Mouse (Mus musculus): Measurements from ENCODE around the gene Cntnap2.

Cntnap2 gene

DNA sequence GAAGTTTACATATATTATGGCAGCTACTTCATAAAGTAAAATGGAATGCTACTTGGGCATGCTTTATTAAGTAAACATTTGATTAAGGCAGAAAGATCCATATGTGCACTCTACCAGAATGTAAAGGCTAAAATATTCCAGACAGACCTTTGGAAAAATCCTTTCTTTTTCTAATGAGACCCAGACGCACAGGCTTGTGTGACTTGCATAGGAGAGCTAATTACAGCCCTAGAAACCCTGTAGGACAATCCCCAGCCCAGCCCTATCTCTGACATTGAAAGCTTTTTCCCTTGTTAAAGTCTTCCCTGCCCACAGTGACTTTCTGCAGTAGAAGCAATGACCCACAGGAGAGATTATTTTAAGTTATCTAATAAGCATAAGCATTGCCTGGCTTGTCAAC, 879.6 kb downstream of the Cntnap2 start:
- Histone ChIP-seq H3K36me3 (ENCODE audit: control insufficient read depth, insufficient read depth, low read length, poor library complexity, severe bottlenecking) (no peaks in the 10 kb centered on the region), H3K27me3 (ENCODE audit: control insufficient read depth, insufficient read depth, low read length, poor library complexity, severe bottlenecking) (no peaks in the 10 kb centered on the region)
- DNase-seq (ENCODE audit: low read depth, low spot score) = no peak

DNA sequence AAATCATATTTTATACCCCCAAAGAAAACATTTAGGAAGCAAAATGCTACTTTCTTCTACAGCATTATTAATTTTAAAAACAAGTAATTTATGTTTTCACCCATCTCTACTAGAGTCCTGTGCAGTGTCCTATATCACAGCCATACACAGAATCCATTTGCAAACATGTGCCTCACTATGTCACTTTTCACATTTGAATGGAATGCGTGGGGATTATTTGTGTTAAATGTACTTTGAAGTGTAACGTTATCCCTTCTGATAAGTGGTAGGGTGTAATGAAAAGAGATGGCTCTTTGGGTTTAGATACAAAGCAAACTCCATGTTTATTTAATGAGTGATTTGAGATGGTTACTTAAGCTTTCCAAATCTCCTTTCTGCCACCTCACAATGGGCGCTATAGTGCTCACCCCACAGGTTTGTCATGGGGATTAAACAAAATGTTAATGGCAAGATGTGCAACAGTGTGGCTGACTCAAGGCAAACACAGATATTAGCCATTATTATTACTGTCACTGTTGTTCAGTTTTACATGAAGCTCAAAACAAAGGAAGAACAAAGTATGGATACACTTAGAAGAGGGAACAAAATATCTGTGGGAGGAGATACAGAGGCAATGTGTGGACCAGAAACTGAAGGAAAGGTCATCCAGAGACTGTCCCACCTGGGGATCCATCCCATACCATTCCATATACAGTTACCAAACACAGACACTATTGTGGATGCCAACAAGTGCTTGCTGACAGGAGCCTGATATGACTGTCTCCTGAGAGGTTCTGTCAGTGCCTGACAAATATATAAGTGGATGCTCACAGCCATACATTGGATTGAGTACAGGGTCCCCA, 886.2 kb downstream of the Cntnap2 start:
- Histone ChIP-seq H3K36me3 (ENCODE audit: control insufficient read depth, insufficient read depth, low read length, poor library complexity, severe bottlenecking) (no peaks in the 10 kb centered on the region), H3K27me3 (ENCODE audit: control insufficient read depth, insufficient read depth, low read length, poor library complexity, severe bottlenecking) (no peaks in the 10 kb centered on the region; the same call in 1 of the 2 replicates)
- no peak for DNase-seq (ENCODE audit: low read depth, low spot score)

DNA sequence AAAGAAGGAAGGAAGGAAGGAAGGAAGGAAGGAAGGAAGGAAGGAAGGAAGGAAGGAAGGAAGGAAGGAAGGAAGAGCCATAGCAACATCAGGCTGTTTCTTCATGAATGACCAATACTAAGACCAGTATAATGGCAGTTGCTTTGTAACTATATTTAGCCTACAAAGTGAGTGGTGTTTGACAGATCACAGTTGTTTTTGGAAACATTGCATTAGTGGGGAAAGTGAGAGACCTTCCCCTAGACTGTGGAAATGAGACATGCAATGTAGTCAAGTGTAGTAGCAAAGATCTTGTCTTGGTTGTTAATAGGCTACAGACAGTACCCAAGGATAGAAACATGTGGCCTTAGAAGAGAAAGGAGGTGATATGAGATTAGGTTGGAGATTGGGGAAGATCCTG, 895.6 kb downstream of the Cntnap2 start:
- H3K36me3 ChIP-seq (ENCODE audit: control insufficient read depth, insufficient read depth, low read length, poor library complexity, severe bottlenecking) = no peaks in the 10 kb centered on the region
- H3K27me3 ChIP-seq (ENCODE audit: control insufficient read depth, insufficient read depth, low read length, poor library complexity, severe bottlenecking) = no peaks in the 10 kb centered on the region
- DNase-seq (ENCODE audit: low read depth, low spot score) = no peak

DNA sequence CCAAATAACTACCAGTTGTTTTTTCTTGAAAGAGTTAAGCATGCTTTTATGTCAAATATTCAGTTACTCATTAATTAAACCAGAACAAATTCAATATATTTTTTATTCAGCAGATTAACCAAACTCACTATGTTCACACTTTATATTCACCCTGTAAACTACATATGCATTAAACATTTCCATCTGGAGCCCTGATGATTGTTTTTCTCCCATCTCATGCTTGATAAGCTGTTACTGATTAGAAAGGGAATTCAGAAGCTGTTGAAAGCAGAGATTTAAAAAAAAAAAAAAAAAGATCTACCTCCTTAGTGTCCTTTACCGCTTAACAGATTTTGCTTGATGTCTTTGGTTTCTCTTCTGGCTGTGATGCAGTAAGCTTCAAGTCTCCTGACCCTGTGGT, 905.3 kb downstream of the Cntnap2 start:
- Histone ChIP-seq H3K36me3 (ENCODE audit: control insufficient read depth, insufficient read depth, low read length, poor library complexity, severe bottlenecking) (no peaks in the 10 kb centered on the region), H3K27me3 (ENCODE audit: control insufficient read depth, insufficient read depth, low read length, poor library complexity, severe bottlenecking) (no peaks in the 10 kb centered on the region)
- DNase-seq (ENCODE audit: low read depth, low spot score) = no peak

DNA sequence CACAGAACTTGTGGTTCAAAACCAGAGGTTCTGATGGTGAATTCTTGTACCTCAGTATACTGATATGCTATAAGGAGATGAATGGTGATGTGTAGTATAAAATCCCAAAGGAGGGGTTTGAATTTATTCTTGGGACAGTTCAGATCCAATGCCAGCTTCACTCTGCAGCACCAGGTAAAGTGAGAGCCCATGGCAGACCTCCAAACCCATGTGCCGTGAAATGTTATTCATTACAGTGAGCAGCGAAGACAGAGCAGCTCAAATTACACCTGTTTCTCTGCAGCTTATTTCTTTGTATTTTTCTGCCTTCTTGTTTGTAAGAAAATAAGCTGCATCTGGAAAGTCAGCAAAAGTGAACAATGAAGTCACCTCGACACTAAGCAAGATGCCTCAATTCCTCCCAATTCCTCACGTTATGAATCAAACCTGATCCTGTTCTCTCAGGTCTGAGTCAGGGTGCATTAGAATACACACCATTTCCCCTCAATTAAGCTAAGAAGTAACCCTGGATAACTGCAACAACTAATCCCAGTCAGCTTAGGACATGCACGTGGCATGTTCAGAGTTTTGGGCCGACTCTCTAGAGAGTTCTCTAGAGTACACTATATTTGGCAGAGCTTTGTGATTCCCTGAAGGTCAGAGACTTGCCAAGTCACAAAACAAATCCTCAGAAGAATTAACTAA, 915.5 kb downstream of the Cntnap2 start:
- Histone ChIP-seq H3K36me3 (ENCODE audit: control insufficient read depth, insufficient read depth, low read length, poor library complexity, severe bottlenecking) (no peaks in the 10 kb centered on the region), H3K27me3 (ENCODE audit: control insufficient read depth, insufficient read depth, low read length, poor library complexity, severe bottlenecking) (no peaks in the 10 kb centered on the region)
- no peak for DNase-seq (ENCODE audit: low read depth, low spot score)

DNA sequence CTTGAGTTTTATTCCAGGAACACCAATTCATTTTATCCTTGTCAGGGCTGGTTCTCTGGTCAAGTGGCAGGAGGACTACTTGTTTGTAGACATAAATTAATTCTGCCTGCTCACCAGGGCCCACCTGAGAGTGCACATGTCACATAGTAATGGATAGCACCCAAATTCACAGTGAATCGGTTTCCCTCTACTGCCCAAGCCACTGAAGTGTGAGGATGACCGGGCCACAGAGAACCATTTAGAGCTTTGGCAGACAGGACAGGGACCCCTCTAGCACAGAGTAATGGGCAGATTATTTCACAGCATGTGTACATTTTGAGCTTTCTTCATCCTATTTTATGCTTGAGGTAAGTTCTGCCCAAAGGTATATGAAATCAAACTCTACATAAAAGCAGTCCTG, 920.0 kb downstream of the Cntnap2 start:
- no peak for DNase-seq (ENCODE audit: low read depth, low spot score)
- H3K27me3 ChIP-seq (ENCODE audit: control insufficient read depth, insufficient read depth, low read length, poor library complexity, severe bottlenecking) = no peaks in the 10 kb centered on the region
- H3K36me3 ChIP-seq (ENCODE audit: control insufficient read depth, insufficient read depth, low read length, poor library complexity, severe bottlenecking) = no peaks in the 10 kb centered on the region

DNA sequence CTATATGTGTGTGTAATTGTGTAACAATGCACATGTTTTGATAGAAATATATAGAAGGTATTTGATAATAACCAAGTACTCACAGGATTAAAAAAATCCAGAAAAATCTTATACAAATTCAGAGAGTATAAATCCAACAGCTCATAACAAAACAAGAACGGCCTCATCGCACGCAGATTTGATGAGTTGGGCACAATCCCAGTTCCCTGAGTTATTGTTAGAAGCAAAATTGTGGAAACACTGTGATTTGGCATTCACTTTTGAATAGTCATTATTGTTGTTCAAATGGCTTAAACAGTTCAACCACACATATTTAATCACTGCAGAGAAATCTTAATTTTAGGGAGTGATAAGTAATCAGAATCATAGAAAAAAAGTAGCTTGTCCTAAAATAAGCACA, 928.9 kb downstream of the Cntnap2 start:
- H3K27me3 ChIP-seq (ENCODE audit: control insufficient read depth, insufficient read depth, low read length, poor library complexity, severe bottlenecking) = no peaks in the 10 kb centered on the region
- no peaks in the 10 kb centered on the region for H3K36me3 ChIP-seq (ENCODE audit: control insufficient read depth, insufficient read depth, low read length, poor library complexity, severe bottlenecking)
- no peak for DNase-seq (ENCODE audit: low read depth, low spot score)

DNA sequence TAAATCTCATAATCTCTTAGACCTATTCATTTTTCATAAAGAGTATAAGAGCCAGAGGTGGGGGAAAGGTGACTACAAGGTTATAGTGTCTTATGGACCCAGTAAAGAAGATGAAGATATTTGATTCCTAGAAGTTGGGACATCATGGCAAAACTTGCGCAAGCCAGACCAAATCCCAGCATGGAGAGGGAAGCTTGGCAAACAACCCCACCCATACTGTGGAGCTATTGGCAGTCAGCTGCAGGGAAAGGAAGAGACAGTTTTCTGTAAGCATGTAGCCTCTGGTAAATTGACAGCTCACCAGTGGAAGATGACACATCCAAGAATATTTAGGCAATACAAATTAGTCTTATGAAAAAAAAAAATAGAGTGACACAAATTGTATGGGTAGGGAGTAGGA, 931.9 kb downstream of the Cntnap2 start:
- no peaks in the 10 kb centered on the region for H3K36me3 ChIP-seq (ENCODE audit: control insufficient read depth, insufficient read depth, low read length, poor library complexity, severe bottlenecking)
- no peaks in the 10 kb centered on the region for H3K27me3 ChIP-seq (ENCODE audit: control insufficient read depth, insufficient read depth, low read length, poor library complexity, severe bottlenecking)
- no peak for DNase-seq (ENCODE audit: low read depth, low spot score)

DNA sequence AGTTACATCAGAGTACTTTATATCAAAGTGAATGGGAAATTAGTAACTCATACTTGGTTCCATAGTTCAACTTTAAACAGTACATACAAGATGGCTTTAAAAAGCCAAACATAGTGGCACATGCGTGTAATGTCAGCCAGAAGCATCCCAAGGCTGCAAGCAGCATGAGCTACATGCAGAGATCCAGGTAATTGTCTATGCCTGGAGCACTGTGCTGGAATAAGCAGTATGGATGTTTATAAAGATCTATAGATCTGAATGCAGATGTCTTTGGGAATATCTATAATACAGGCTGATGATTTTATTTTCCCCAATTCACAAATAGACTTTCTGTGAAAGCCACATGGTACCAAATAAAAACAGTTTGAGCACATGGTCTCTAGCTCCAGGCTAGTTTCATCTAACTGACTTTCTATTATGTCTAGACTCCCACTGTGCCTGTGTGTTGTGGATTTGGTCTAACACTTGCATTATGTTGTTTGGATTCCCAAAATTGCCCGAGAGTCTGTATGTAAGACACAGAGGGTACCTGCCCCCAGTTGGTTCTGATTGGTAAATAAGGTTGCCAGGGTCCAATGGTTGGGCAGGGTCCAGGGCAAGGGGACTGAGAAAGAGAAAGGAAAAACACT, 963.5 kb downstream of the Cntnap2 start:
- Histone ChIP-seq H3K36me3 (ENCODE audit: control insufficient read depth, insufficient read depth, low read length, poor library complexity, severe bottlenecking) (no peaks in the 10 kb centered on the region), H3K27me3 (ENCODE audit: control insufficient read depth, insufficient read depth, low read length, poor library complexity, severe bottlenecking) (no peaks in the 10 kb centered on the region)
- DNase-seq (ENCODE audit: low read depth, low spot score) = no peak

DNA sequence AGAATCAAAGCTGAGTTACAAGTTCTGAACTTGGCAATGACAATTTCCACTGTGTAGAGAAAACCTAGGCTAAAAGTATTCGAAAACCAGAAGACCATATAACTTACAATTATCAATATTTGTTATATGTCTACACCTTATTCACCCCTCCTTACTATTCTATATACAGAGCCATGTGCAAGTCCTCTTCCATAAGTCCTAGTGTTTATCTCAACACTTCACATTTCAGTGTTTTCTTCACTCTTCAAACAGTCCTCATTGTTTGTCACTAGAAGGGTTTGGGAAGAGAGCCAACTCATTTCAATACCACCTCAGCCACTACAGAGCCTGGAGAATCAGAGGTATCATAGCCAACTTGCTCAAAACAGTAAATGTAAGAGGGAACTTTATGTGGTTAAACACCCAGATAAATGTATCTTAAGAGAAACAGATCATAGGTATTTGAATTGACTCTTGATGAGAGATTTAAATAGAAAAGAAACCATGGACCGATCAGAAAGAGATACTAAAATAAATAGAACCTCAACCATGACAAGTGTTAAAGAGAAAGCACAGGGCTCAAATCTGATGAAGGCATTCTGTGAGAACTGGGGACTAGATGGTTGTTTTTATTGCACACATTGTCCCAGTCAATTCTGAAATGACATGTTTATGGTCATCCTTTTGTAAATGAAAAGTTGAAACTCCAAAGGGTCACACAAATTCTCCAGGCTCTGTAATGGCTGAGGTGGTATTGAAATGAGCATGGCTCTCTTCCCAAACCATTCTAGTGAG, 972.9 kb downstream of the Cntnap2 start:
- Histone ChIP-seq H3K36me3 (ENCODE audit: control insufficient read depth, insufficient read depth, low read length, poor library complexity, severe bottlenecking) (no peaks in the 10 kb centered on the region), H3K27me3 (ENCODE audit: control insufficient read depth, insufficient read depth, low read length, poor library complexity, severe bottlenecking) (no peaks in the 10 kb centered on the region)
- no peak for DNase-seq (ENCODE audit: low read depth, low spot score)

DNA sequence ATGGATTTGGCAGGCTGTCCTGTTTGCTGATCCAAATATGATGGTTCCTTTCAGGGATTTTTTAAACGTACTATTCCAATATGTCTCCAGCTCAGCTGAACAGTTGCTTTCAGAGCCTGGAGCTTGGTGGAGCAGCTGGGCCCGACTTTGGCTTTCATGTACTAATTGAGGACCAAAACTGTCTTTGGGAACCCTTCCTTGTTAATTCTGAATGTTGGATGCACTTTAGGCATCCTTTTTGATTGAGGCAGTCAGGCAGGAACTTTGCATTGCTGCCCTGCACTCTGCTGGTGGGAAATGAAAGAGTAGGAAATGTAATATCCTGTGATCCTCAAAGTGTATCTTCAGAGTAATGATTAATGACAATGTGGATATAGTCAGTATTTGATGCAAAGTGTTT, 974.0 kb downstream of the Cntnap2 start:
- no peaks in the 10 kb centered on the region for H3K36me3 ChIP-seq (ENCODE audit: control insufficient read depth, insufficient read depth, low read length, poor library complexity, severe bottlenecking)
- H3K27me3 ChIP-seq (ENCODE audit: control insufficient read depth, insufficient read depth, low read length, poor library complexity, severe bottlenecking) = no peaks in the 10 kb centered on the region
- no peak for DNase-seq (ENCODE audit: low read depth, low spot score)

DNA sequence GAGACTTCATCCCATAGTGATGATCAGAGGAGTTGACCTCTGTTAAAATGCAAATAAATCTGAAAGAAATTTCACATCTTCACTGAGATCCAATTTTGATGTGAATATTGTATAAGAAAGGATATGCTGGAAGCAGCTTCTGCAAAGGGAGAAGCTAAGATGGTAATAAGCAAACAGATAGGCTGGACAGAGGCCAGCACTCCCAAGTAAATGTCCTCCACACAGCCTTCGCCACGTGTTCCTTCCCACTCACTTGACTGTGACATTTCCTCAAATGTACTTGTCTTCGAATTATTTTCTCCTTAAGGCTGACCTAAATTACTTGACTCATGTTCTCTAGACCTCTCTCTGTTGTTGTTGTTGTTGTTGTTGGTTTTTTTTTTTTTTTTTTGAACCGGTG, 981.5 kb downstream of the Cntnap2 start:
- no peaks in the 10 kb centered on the region for H3K27me3 ChIP-seq (ENCODE audit: control insufficient read depth, insufficient read depth, low read length, poor library complexity, severe bottlenecking)
- DNase-seq (ENCODE audit: low read depth, low spot score) = no peak

DNA sequence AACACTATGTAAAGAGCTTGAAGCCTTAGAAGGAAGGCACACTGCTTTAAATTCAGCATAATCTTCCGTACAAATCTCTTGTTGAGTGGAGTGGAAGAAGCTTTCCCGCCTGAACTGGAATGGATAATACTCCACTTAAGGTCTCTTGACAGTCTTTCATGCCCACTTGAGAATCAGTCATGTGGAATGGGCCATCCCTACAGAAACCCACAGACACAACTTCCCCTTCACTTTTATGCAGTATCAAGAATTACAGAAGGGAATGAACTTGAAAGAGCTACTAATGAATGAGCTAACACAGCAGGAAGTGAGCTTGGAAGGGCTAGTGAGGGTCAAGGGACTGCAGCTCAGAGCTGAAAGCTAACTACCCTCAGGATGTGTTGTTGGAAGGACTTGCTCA, 1021.1 kb downstream of the Cntnap2 start:
- DNase-seq (ENCODE audit: low read depth, low spot score) = no peak
- no peaks in the 10 kb centered on the region for H3K36me3 ChIP-seq (ENCODE audit: control insufficient read depth, insufficient read depth, low read length, poor library complexity, severe bottlenecking)
- no peaks in the 10 kb centered on the region for H3K27me3 ChIP-seq (ENCODE audit: control insufficient read depth, insufficient read depth, low read length, poor library complexity, severe bottlenecking)

More for the DNA sequence above, 981.5 kb downstream of the Cntnap2 start:
- H3K36me3 ChIP-seq (ENCODE audit: control insufficient read depth, insufficient read depth, low read length, poor library complexity, severe bottlenecking) = no peaks in the 10 kb centered on the region

DNA sequence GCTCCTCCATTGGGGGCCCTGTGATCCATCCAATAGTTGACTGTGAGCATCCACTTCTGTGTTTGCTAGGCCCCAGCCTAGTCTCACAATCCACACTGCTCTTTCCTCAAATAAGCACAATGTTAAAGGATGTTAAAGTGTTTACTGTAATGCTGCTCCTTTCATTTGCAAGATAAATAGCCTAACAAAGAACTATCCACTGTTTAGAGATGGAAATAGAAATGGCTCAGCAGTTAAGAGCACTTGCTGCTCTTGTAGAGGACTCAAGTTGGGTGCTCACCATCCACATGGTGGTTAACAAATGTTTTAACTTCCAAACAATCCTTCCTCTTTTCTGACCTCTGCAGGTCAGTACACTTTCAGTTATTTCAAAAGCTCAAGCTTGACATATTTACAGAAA, 1022.3 kb downstream of the Cntnap2 start:
- Histone ChIP-seq H3K36me3 (ENCODE audit: control insufficient read depth, insufficient read depth, low read length, poor library complexity, severe bottlenecking) (no peaks in the 10 kb centered on the region), H3K27me3 (ENCODE audit: control insufficient read depth, insufficient read depth, low read length, poor library complexity, severe bottlenecking) (no peaks in the 10 kb centered on the region)
- no peak for DNase-seq (ENCODE audit: low read depth, low spot score)

Measured in splenic B cell, adult 2 months (primary cell).